Mouse (Mus musculus) lung, postnatal 0 days (tissue): ENCODE data around the gene Shank1. TPM values are rescaled to one million over a fixed set of nuclear protein-coding genes. Genes with fewer than 3 reads are reported as not detected.

Experiments
- ATAC-seq: fragments of 200-750 bp; cut with Nextera tagmentation; 2 replicates; pipeline ENCODE4 v1.8.0; 2017; ENCODE audit warnings: moderate library complexity
- DNase-seq: peaks from one replicate; pipeline ENCODE4 v3.0.0-alpha.2; 2016; ENCODE audit warnings: low spot score
- H3K27ac ChIP-seq: fragments of 300-500 bp; sonication (generic); 2 replicates; pipeline ENCODE4 v1.5.1; 2014; ENCODE audit warnings: antibody characterized with exemption, mild to moderate bottlenecking, low read length, mixed read lengths
- H3K27me3 ChIP-seq: fragments of 300-500 bp; sonication (generic); replicated peaks from 2 replicates; pipeline ENCODE4 v1.6.1; 2014; ENCODE audit warnings: low read length, mixed read lengths; ENCODE audit not compliant: insufficient read depth
- H3K36me3 ChIP-seq: fragments of 300-500 bp; sonication (generic); 2 replicates; pipeline ENCODE4 v1.6.1; 2014; ENCODE audit warnings: low read length, mixed read lengths; ENCODE audit not compliant: insufficient read depth
- H3K4me1 ChIP-seq: fragments of 300-500 bp; sonication (generic); 2 replicates; pipeline ENCODE4 v1.6.1; 2014; ENCODE audit warnings: antibody characterized with exemption, low read depth, low read length, mixed read lengths; ENCODE audit not compliant: insufficient read depth
- H3K4me2 ChIP-seq: fragments of 300-500 bp; sonication (generic); replicated peaks from 2 replicates; pipeline ENCODE4 v1.6.1; 2014; ENCODE audit warnings: low read depth, mild to moderate bottlenecking, low read length, moderate library complexity, mixed read lengths
- H3K4me3 ChIP-seq: fragments of 300-500 bp; sonication (generic); 2 replicates; pipeline ENCODE4 v1.5.1; 2014; ENCODE audit warnings: low read depth, low read length
- H3K9ac ChIP-seq: fragments of 300-500 bp; sonication (generic); replicated peaks from 2 replicates; pipeline ENCODE4 v1.6.1; 2014; ENCODE audit warnings: low read depth, mild to moderate bottlenecking
- H3K9me3 ChIP-seq: fragments of 300-500 bp; sonication (generic); 2 replicates; pipeline ENCODE4 v1.6.1; 2016; ENCODE audit warnings: low read length, mixed read lengths
- CTCF ChIP-seq: IDR thresholded peaks from 2 replicates; pipeline ENCODE4 v1.5.1; 2016; ENCODE audit warnings: antibody characterized with exemption, mild to moderate bottlenecking
- EP300 ChIP-seq: IDR thresholded peaks from 2 replicates; pipeline ENCODE4 v1.6.1; 2016; ENCODE audit warnings: antibody characterized with exemption, mild to moderate bottlenecking, control low read depth
- WGBS: fragments of 180-500 bp; shearing (Covaris S2); extraction: QIAGEN DNeasy Blood & Tissue Kit; methylation state at CpG from one replicate; pipeline ENCODE4 v1.1.7; 2014; 5-methylcytosine and 5-hydroxymethylcytosine counted together
- polyA plus RNA-seq: library from polyadenylated mRNA; unstranded; fragments of >200 nt; fragmentation: Nextera tagmentation; extraction: Ambion mirVana; gene quantifications from 2 replicates; pipeline ENCODE4 v1.2.1, GENCODE M21; 2015

Gene Shank1
- polyA plus RNA-seq, 1 experiment from 2014 or later = 0.23 TPM

GRCm38 (mm10) chr7:44307261-44308020 is 2.6 kb upstream of the Shank1 start:
- no peak overlapping the region for H3K9ac ChIP-seq
- H3K4me2 ChIP-seq = no peak overlapping the region
- H3K36me3 ChIP-seq = no peaks in the 10 kb centered on the region
- ATAC-seq (no peak), DNase-seq (no peak)
- no peaks in the 10 kb centered on the region for H3K9me3 ChIP-seq
- TF ChIP-seq EP300 (no peak), CTCF (peak; percentile 18; the same call in 1 of the 2 replicates)
- H3K27ac ChIP-seq = no peak overlapping the region
- 46% methylated on average over 9 of the region's 9 CpGs for WGBS
- H3K4me3 ChIP-seq = no peak overlapping the region
- peaks cover 9% of the 10 kb centered on the region; the same call in 1 of the 2 replicates for H3K4me1 ChIP-seq
- H3K27me3 ChIP-seq = 0 out of 2 replicates have a peak, but pooled peaks cover 7% of the 10 kb centered on the region

- Histone ChIP-seq H3K9me3 (no peaks in the 10 kb centered on the region), H3K4me2 (peak overlapping the region; percentile 70), H3K9ac (0 out of 2 replicates have a peak overlapping the region, but pooled peaks have one; percentile 12), H3K4me3 (peak overlapping the region; percentile 29), H3K4me1 (peaks cover 5% of the 10 kb centered on the region; the same call in 1 of the 2 replicates), H3K27ac (no peak overlapping the region), H3K36me3 (no peaks in the 10 kb centered on the region), H3K27me3 (0 out of 2 replicates have a peak, but pooled peaks cover 7% of the 10 kb centered on the region)
- no peak for DNase-seq
- TF ChIP-seq CTCF (no peak), EP300 (no peak)
- WGBS = 1% methylated on average over 15 of the region's 40 CpGs
- peak; percentile 15 for ATAC-seq
Measured at GRCm38 (mm10) chr7:44310285-44310877, 328 bp downstream of the Shank1 start.

DNA sequence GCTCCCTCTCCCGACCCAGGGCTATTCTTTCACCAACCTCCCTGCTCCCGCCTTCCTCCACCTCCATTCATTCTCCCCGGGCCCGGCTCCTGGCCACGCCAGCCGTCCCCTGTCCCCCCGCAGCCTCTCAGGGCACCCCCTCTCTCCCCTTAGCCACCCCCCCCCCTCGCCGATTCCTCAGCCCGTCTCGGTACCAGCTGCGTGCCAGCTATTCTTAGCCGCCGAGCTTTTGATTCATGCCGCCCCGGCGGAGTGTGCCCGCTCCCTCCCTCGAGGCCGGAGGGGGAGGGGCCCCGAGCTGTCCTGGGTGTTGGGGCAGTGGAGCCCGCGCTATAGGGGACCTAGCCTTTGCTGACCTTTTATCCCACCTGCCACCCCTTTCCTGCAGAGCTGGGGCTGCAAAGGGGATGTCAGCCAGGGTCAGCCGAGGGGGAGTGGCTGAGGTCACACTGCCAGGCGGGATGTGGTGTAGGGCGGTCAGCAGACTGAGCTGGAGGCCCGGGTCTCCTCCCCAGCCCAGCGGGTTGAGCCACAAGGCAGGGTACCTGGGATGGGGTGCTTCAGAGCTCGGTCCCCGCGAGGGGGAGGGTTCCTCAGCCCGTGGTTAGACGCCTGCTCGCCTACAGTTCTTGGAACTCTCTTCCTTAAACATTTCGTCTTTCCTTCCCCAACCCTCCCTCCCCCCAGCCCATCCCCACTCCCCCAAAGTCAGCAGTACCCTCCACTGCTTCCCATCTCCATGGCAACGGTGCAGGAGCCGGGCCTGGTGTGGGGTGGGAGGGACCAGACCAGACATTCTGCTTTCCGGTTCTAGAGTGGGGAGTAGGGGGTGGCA is 1.0 kb downstream of the Shank1 start:
- Histone ChIP-seq H3K9me3 (no peaks in the 10 kb centered on the region), H3K4me1 (peaks cover 5% of the 10 kb centered on the region; the same call in 1 of the 2 replicates), H3K27me3 (0 out of 2 replicates have a peak, but pooled peaks cover 7% of the 10 kb centered on the region), H3K27ac (no peak overlapping the region), H3K9ac (0 out of 2 replicates have a peak overlapping the region, but pooled peaks have one; percentile 12), H3K36me3 (no peaks in the 10 kb centered on the region), H3K4me3 (peak overlapping the region; percentile 29), H3K4me2 (peak overlapping the region; percentile 70)
- DNase-seq = no peak
- ATAC-seq = peak; percentile 32
- TF ChIP-seq EP300 (no peak), CTCF (no peak)
- WGBS = 4% methylated on average over 32 of the region's 38 CpGs

DNA sequence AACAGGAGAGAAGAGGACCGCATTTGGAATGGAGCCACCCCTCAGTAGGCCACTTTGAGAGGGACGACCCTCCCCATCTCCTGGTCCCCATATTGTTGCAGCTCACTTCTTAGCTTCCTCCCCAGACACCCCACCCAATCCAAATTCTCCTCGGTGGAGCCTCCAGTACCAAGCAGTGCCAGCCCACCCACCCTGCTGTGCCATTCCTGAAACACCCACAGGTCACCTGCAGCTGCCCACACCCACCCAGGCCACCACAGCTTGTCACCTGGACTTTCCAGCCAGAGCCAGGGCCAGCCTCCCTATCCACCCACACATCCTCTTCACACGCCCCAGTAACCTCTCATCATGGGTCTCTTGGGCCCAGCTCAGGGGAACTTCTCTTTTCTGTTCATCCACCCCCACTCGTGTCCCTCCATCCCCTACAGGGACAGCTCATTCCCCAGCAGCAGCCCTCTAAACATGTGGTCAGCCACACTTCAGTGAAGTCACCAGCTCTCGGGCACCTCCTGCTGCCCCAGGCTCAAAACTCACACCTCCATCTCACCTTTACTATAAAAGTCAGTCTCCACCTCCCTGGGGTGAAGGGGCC is 1.8 kb downstream of the Shank1 start:
- H3K4me1 ChIP-seq = peaks cover 5% of the 10 kb centered on the region; the same call in 1 of the 2 replicates
- no peaks in the 10 kb centered on the region for H3K9me3 ChIP-seq
- DNase-seq (no peak), ATAC-seq (no peak)
- no peak overlapping the region for H3K9ac ChIP-seq
- no peak overlapping the region for H3K4me3 ChIP-seq
- WGBS = 20% methylated on average over 6 of the region's 6 CpGs
- H3K36me3 ChIP-seq = no peaks in the 10 kb centered on the region
- H3K4me2 ChIP-seq = no peak overlapping the region
- TF ChIP-seq CTCF (peak; percentile 23; the same call in 1 of the 2 replicates), EP300 (no peak)
- H3K27me3 ChIP-seq = 0 out of 2 replicates have a peak, but pooled peaks cover 7% of the 10 kb centered on the region
- no peak overlapping the region for H3K27ac ChIP-seq

GRCm38 (mm10) chr7:44312484-44312883 is 2.4 kb downstream of the Shank1 start:
- Histone ChIP-seq H3K4me2 (no peak overlapping the region), H3K27ac (no peak overlapping the region), H3K36me3 (no peaks in the 10 kb centered on the region), H3K4me1 (peaks cover 5% of the 10 kb centered on the region; the same call in 1 of the 2 replicates), H3K4me3 (no peak overlapping the region), H3K9me3 (no peaks in the 10 kb centered on the region), H3K9ac (no peak overlapping the region), H3K27me3 (0 out of 2 replicates have a peak, but pooled peaks cover 7% of the 10 kb centered on the region)
- WGBS = 55% methylated on average over 15 of the region's 16 CpGs
- no peak for ATAC-seq
- no peak for DNase-seq
- TF ChIP-seq EP300 (no peak), CTCF (no peak)
